Mouse (Mus musculus) CH12.LX (cell line): ENCODE results near the gene Rbfox1. TPM values are rescaled to one million over a fixed set of nuclear protein-coding genes. Genes with fewer than 3 reads are reported as not detected.

ENCODE experiments used
- DNase-seq: peaks from one replicate; pipeline ENCODE4 v3.0.0-alpha.2; 2013; ENCODE audit errors: extremely low read depth
- H3K27ac ChIP-seq: 2 replicates; pipeline ENCODE4 v1.5.1; 2012; ENCODE audit warnings: low read depth, mild to moderate bottlenecking, control low read depth, moderate library complexity; ENCODE audit not compliant: insufficient read depth
- H3K27me3 ChIP-seq: replicated peaks from 2 replicates; pipeline ENCODE3; 2012; ENCODE audit warnings: inconsistent platforms
- H3K36me3 ChIP-seq, 2 experiments: replicated peaks in 1 of 2; 2 replicates each; pipeline versions ENCODE3 to v1.6.1; 2012; ENCODE audit warnings: inconsistent platforms in 1 of 2, low read length in 1 of 2, mild to moderate bottlenecking in 1 of 2, mixed read lengths in 1 of 2, moderate library complexity in 1 of 2; ENCODE audit not compliant: control insufficient read depth in 1 of 2, insufficient read depth in 1 of 2
- H3K4me1 ChIP-seq, 2 experiments: 2 replicates each; pipeline ENCODE4 v1.6.1; 2012; ENCODE audit warnings: inconsistent platforms in 1 of 2, moderate library complexity in 1 of 2; ENCODE audit not compliant: insufficient read depth in 2 of 2, control insufficient read depth in 1 of 2
- H3K4me2 ChIP-seq: 2 replicates; pipeline ENCODE4 v1.6.1; 2012; ENCODE audit warnings: low read depth, mild to moderate bottlenecking, control low read depth; ENCODE audit not compliant: poor library complexity, insufficient read depth, severe bottlenecking
- H3K4me3 ChIP-seq, 3 experiments: fragments of 150-350 bp in 1 of 3; sonication (generic) in 1 of 3; replicated peaks in 1 of 3; 2 replicates each; pipeline versions ENCODE3 to v1.5.1; 2011 to 2012; ENCODE audit warnings: low read depth in 2 of 3, low read length in 2 of 3, mild to moderate bottlenecking in 2 of 3, moderate library complexity in 2 of 3, control low read depth in 1 of 3, improper control_type of control experiment in 1 of 3, inconsistent platforms in 1 of 3, mixed read lengths in 1 of 3; ENCODE audit not compliant: poor library complexity in 1 of 3
- H3K79me2 ChIP-seq: replicated peaks from 2 replicates; pipeline ENCODE4 v1.6.1; 2012; ENCODE audit warnings: mild to moderate bottlenecking, moderate library complexity; ENCODE audit not compliant: control insufficient read depth, poor library complexity, insufficient read depth, severe bottlenecking; ENCODE audit errors: extremely low read depth
- H3K9ac ChIP-seq: 2 replicates; pipeline ENCODE4 v1.6.1; 2012; ENCODE audit warnings: low read depth, mild to moderate bottlenecking, control low read depth, moderate library complexity; ENCODE audit not compliant: insufficient read depth
- H3K9me3 ChIP-seq: replicated peaks from 2 replicates; pipeline ENCODE3; 2012; ENCODE audit warnings: low read length, inconsistent platforms, mixed read lengths
- CHD1 ChIP-seq: IDR thresholded peaks from 2 replicates; pipeline ENCODE4 v1.6.1; 2012; ENCODE audit warnings: low read depth, low read length, improper control_type of control experiment, inconsistent platforms
- CHD2 ChIP-seq: IDR thresholded peaks from 2 replicates; pipeline ENCODE4 v1.6.1; 2011; ENCODE audit warnings: low read length, improper control_type of control experiment
- CTCF ChIP-seq, 2 experiments: IDR thresholded peaks in 1 of 2; conservative IDR thresholded peaks in 1 of 2; 2 replicates each; pipeline ENCODE4 v1.5.1; 2011 to 2012; ENCODE audit warnings: low read depth in 2 of 2, low read length in 2 of 2, improper control_type of control experiment in 1 of 2, inconsistent platforms in 1 of 2, mild to moderate bottlenecking in 1 of 2, moderate library complexity in 1 of 2
- E2F4 ChIP-seq: IDR thresholded peaks from 2 replicates; pipeline ENCODE4 v1.6.1; 2011; ENCODE audit warnings: low read depth, low read length, improper control_type of control experiment; ENCODE audit not compliant: insufficient replicate concordance
- ELF1 ChIP-seq: IDR thresholded peaks from 2 replicates; pipeline ENCODE4 v1.6.1; 2014; ENCODE audit warnings: low read depth, mild to moderate bottlenecking, inconsistent platforms, low read length, improper control_type of control experiment
- EP300 ChIP-seq: IDR thresholded peaks from 2 replicates; pipeline ENCODE4 v1.6.1; 2011; ENCODE audit warnings: low read length, improper control_type of control experiment
- GABPA ChIP-seq: IDR thresholded peaks from 2 replicates; pipeline ENCODE4 v1.6.1; 2012; ENCODE audit warnings: low read depth, low read length, improper control_type of control experiment, inconsistent platforms; ENCODE audit not compliant: insufficient replicate concordance
- IRF4 ChIP-seq: IDR thresholded peaks from 2 replicates; pipeline ENCODE4 v1.6.1; 2014; ENCODE audit warnings: low read depth, mild to moderate bottlenecking, inconsistent platforms, low read length, improper control_type of control experiment
- JUN ChIP-seq: IDR thresholded peaks from 2 replicates; pipeline ENCODE4 v1.6.1; 2011; ENCODE audit warnings: low read depth, mild to moderate bottlenecking, low read length, improper control_type of control experiment, moderate library complexity; ENCODE audit not compliant: insufficient read depth
- JUND ChIP-seq: conservative IDR thresholded peaks from 2 replicates; pipeline ENCODE4 v1.6.1; 2011; ENCODE audit warnings: low read depth, low read length, improper control_type of control experiment
- KAT2A ChIP-seq: IDR thresholded peaks from 2 replicates; pipeline ENCODE4 v1.6.1; 2012; ENCODE audit warnings: low read length, improper control_type of control experiment, inconsistent platforms; ENCODE audit not compliant: insufficient replicate concordance
- MAFK ChIP-seq: IDR thresholded peaks from 2 replicates; pipeline ENCODE4 v1.6.1; 2011; ENCODE audit warnings: low read length, improper control_type of control experiment; ENCODE audit not compliant: insufficient replicate concordance
- MEF2A ChIP-seq: IDR thresholded peaks from 2 replicates; pipeline ENCODE4 v1.6.1; 2014; ENCODE audit warnings: low read depth, mild to moderate bottlenecking, inconsistent platforms, low read length, improper control_type of control experiment, borderline replicate concordance
- MXI1 ChIP-seq: IDR thresholded peaks from 2 replicates; pipeline ENCODE4 v1.6.1; 2011; ENCODE audit warnings: mild to moderate bottlenecking, low read depth, low read length, improper control_type of control experiment
- MYC ChIP-seq: IDR thresholded peaks from 2 replicates; pipeline ENCODE4 v1.6.1; 2011; ENCODE audit warnings: low read depth, mild to moderate bottlenecking, improper control_type of control experiment, low read length
- PAX5 ChIP-seq: IDR thresholded peaks from 2 replicates; pipeline ENCODE4 v1.6.1; 2012; ENCODE audit warnings: low read length, inconsistent platforms, mixed read lengths
- POLR2AphosphoS2 ChIP-seq: IDR thresholded peaks from 2 replicates; pipeline ENCODE4 v1.6.1; 2011; ENCODE audit warnings: low read depth, low read length, improper control_type of control experiment
- RAD21 ChIP-seq: IDR thresholded peaks from 2 replicates; pipeline ENCODE4 v1.6.1; 2011; ENCODE audit warnings: low read depth, mild to moderate bottlenecking, low read length, improper control_type of control experiment, moderate library complexity
- RCOR1 ChIP-seq: conservative IDR thresholded peaks from 2 replicates; pipeline ENCODE4 v1.6.1; 2012; ENCODE audit warnings: low read depth, mild to moderate bottlenecking, inconsistent platforms, low read length, improper control_type of control experiment
- SIN3A ChIP-seq: IDR thresholded peaks from 2 replicates; pipeline ENCODE4 v1.6.1; 2012; ENCODE audit warnings: low read length, improper control_type of control experiment, inconsistent platforms
- TBP ChIP-seq: conservative IDR thresholded peaks from 2 replicates; pipeline ENCODE4 v1.6.1; 2011; ENCODE audit warnings: low read depth, low read length, improper control_type of control experiment
- USF1 ChIP-seq: IDR thresholded peaks from 2 replicates; pipeline ENCODE4 v1.6.1; 2014; ENCODE audit warnings: low read depth, mild to moderate bottlenecking, inconsistent platforms, low read length, improper control_type of control experiment
- ZC3H11A ChIP-seq: IDR thresholded peaks from 2 replicates; pipeline ENCODE4 v1.6.1; 2012; ENCODE audit warnings: low read depth, mild to moderate bottlenecking, inconsistent platforms, low read length, improper control_type of control experiment
- ZKSCAN1 ChIP-seq: IDR thresholded peaks from 2 replicates; pipeline ENCODE4 v1.6.1; 2012; ENCODE audit warnings: low read depth, inconsistent platforms, low read length, improper control_type of control experiment, borderline replicate concordance
- ZMIZ1 ChIP-seq: IDR thresholded peaks from 2 replicates; pipeline ENCODE4 v1.6.1; 2012; ENCODE audit warnings: low read depth, mild to moderate bottlenecking, inconsistent platforms, low read length, improper control_type of control experiment
- dilution Hi-C: fragments of 300-500 bp; cut with MboI; formaldehyde crosslinking; loops from 2 replicates; pipeline ENCODE4 v1.14.3; 2020; ENCODE audit warnings: low sequenced_read_pairs; ENCODE audit not compliant: extremely low pct_unique_long_range_greater_than_20kb, extremely low pct_ligation_motif_present
- in situ Hi-C: fragments of 300-500 bp; cut with MboI; formaldehyde crosslinking; loops from 3 replicates; pipeline ENCODE4 v1.14.3; 2019; ENCODE audit warnings: low sequenced_read_pairs, low pct_ligation_motif_present, low pct_unique_long_range_greater_than_20kb, mixed read lengths
- polyA plus RNA-seq: library from polyadenylated mRNA; unstranded; fragments of >175 nt; gene quantifications from 2 replicates; pipeline ENCODE4 v1.2.1, GENCODE M21; 2012; ENCODE audit warnings: low read depth; ENCODE audit not compliant: insufficient read length
- total RNA-seq, 2 experiments: library from RNA; depleted of rRNA; stranded (reverse); fragments of 300-350 nt in 1 of 2; fragments of >200 nt in 1 of 2; gene quantifications; 2 replicates each; pipeline ENCODE4 v1.2.3; 2012 to 2014

Rbfox1 gene
- total and polyA plus RNA-seq, 3 experiments, result not detected

GRCm38 (mm10) chr16:7257366-7257765, 1372.2 kb downstream of the Rbfox1 start:
- no peaks in the 10 kb centered on the region for H3K79me2 ChIP-seq
- in situ Hi-C loops (no loop called here), dilution Hi-C loops (no loop called here)
- no peaks in the 10 kb centered on the region for H3K27me3 ChIP-seq
- no peak overlapping the region for H3K9ac ChIP-seq
- H3K9me3 ChIP-seq, result peaks cover 86% of the 10 kb centered on the region
- no peaks in the 10 kb centered on the region for H3K36me3 ChIP-seq
- no peak overlapping the region for H3K4me3 ChIP-seq
- H3K4me1 ChIP-seq, result no peaks in the 10 kb centered on the region
- no peak for DNase-seq
- no peak overlapping the region for H3K27ac ChIP-seq
- H3K4me2 ChIP-seq, result no peak overlapping the region
- no peak for TF ChIP-seq E2F4
- TF ChIP-seq, all 38 proteins: peak for 0

- dilution Hi-C loops, result no loop called here
- TF ChIP-seq KAT2A (no peak), CTCF (conservative IDR thresholded peaks at IDR 0.05 in 1 of 2, IDR thresholded peaks at IDR 0.05 in 1 of 2; ENCODE audit: low read depth in 2 of 2, low read length in 2 of 2) (no peak), MYC (no peak), MEF2A (no peak), EP300 (no peak), IRF4 (no peak), RAD21 (no peak), ZMIZ1 (no peak), RCOR1 (no peak), TBP (no peak)
- Histone ChIP-seq H3K9me3 (peaks cover 79% of the 10 kb centered on the region), H3K79me2 (no peaks in the 10 kb centered on the region), H3K4me1 (no peaks in the 10 kb centered on the region), H3K27me3 (no peaks in the 10 kb centered on the region), H3K4me2 (no peak overlapping the region), H3K4me3 (no peak overlapping the region), H3K9ac (no peak overlapping the region), H3K27ac (no peak overlapping the region), H3K36me3 (no peaks in the 10 kb centered on the region)
- no peak for DNase-seq
- in situ Hi-C loops, result no loop called here
Observed at GRCm38 (mm10) chr16:7263261-7263660, 1378.1 kb downstream of the Rbfox1 start.

GRCm38 (mm10) chr16:7265715-7266114, 1380.6 kb downstream of the Rbfox1 start:
- dilution Hi-C loops (no loop called here), in situ Hi-C loops (no loop called here)
- DNase-seq, result no peak
- Histone ChIP-seq H3K9me3 (peaks cover 78% of the 10 kb centered on the region), H3K9ac (no peak overlapping the region), H3K4me3 (no peak overlapping the region), H3K4me1 (no peaks in the 10 kb centered on the region), H3K4me2 (no peak overlapping the region), H3K27ac (no peak overlapping the region), H3K79me2 (no peaks in the 10 kb centered on the region), H3K36me3 (no peaks in the 10 kb centered on the region), H3K27me3 (no peaks in the 10 kb centered on the region)
- TF ChIP-seq ZMIZ1 (no peak), PAX5 (no peak), SIN3A (no peak), E2F4 (no peak), ELF1 (no peak), POLR2AphosphoS2 (no peak), MYC (no peak), USF1 (no peak), MEF2A (no peak), CHD1 (no peak), JUN (no peak), CHD2 (no peak), ZKSCAN1 (no peak), MXI1 (no peak), MAFK (no peak), GABPA (no peak), RAD21 (no peak), ZC3H11A (no peak), JUND (no peak), RCOR1 (no peak)
